Mouse (Mus musculus): ENCODE measurements around the gene Slc35a3.

- TF ChIP-seq EP300 (IDR thresholded peaks at IDR 0.05; ENCODE audit: low read depth in 1 of 2, low read length in 2 of 2) (peak; percentile 89 to 94), POLR2A (IDR thresholded peaks at IDR 0.05; ENCODE audit: control insufficient read depth in 1 of 2, insufficient read depth in 1 of 2, low read depth in 1 of 2, low read length in 2 of 2, poor library complexity in 1 of 2) (no peak), ZKSCAN1 (IDR thresholded peaks at IDR 0.05; ENCODE audit: low read depth, low read length) (no peak), JUND (IDR thresholded peaks at IDR 0.05; ENCODE audit: low read depth, low read length) (no peak), KAT2A (conservative IDR thresholded peaks at IDR 0.05; ENCODE audit: low read depth, low read length) (no peak), MAX (IDR thresholded peaks at IDR 0.05; ENCODE audit: low read length) (no peak), CTCF (IDR thresholded peaks at IDR 0.05 in 2 of 3, conservative IDR thresholded peaks at IDR 0.05 in 1 of 3; ENCODE audit: control insufficient read depth in 1 of 3, insufficient read depth in 1 of 3, low read depth in 2 of 3, low read length in 3 of 3, poor library complexity in 1 of 3, severe bottlenecking in 1 of 3) (no peak), HCFC1 (IDR thresholded peaks at IDR 0.05; ENCODE audit: low read depth, low read length) (no peak), RAD21 (IDR thresholded peaks at IDR 0.05; ENCODE audit: low read depth, low read length) (no peak), MAFK (IDR thresholded peaks at IDR 0.05; ENCODE audit: borderline replicate concordance, low read depth, low read length) (no peak), GABPA (IDR thresholded peaks at IDR 0.05; ENCODE audit: low read depth, low read length) (no peak)
Observed at GRCm38 (mm10) chr3:116726807-116727206, 14.2 kb upstream of the Slc35a3 start.
